Mouse (Mus musculus) inflammation-experienced regulatory T-cells (primary cell): ENCODE measurements around the gene Srsx. TPM values are rescaled to one million over a fixed set of nuclear protein-coding genes. Genes with fewer than 3 reads are reported as not detected.

Experiments
- polyA plus RNA-seq, 2 experiments: library from polyadenylated mRNA; unstranded; fragments of 100-300 nt; shearing (Covaris generic); gene quantifications; one replicate each; pipeline ENCODE4 v1.2.1; 2017

Gene Srsx
- not detected for polyA plus RNA-seq

DNA sequence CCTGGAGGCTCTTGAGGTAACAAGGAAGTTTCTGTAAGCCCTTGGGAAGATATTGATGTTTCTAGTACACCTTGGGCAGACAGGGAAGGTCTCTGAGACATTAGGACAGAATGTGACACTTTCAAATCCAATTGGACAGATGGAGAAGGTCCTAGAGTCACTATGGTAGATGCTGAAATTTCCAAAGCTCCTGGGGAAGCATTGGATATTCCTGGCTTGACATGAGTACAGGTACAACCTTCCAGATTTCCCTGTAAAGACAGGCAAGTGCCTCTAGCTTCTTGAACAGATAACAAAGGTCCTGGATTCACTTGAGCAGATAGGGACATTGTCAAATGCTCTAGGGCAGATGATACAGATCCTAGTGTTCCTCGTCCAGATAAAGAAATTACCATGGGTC, at the start of gene Srsx:
TSS of gene Srsx (minus strand) at position 101 of the 400 bp plus-strand sequence.

DNA sequence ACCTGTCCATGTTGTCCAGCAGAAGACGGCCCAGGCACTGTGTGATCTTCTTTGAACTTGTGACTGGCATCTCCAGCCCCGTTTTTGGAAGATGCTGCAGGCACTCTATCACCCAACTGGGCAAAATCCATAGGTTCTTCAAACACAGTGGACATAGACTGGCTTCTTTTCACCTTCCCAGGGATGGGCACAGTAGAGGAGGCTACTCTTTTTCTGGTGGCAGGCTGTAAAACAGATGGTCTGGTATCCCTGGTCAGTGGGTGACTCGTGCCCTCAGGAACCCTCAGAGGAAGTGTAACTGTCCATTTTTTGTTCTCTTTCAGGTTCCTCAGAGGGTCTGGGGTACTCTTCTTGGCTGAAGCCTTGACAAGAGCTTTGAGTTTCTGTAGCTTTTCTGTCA, 24.5 kb upstream of the Srsx start, which contains the start of gene Gm17577:
TSS of gene Gm17577 (minus strand) at position 101 of the 400 bp plus-strand sequence.

Other genes starting within 250 kb of the Srsx start
- gene Gm17521, start 192.8 kb downstream of the Srsx start, polyA plus RNA-seq, result under 1 TPM in 1 of 2 experiments, not detected in 1; 0.71 TPM
- 1 to 10 TPM in 1 of 2 experiments, under 1 TPM in 1; 0.66 to 2.1 TPM for gene Cldn34c1, start 119.0 kb downstream of the Srsx start, polyA plus RNA-seq
- gene Gm17577, start 24.4 kb upstream of the Srsx start, polyA plus RNA-seq, result not detected